Mouse (Mus musculus): ENCODE data around the gene Myo16. TPM values are rescaled to one million over a fixed set of nuclear protein-coding genes. Genes with fewer than 3 reads are reported as not detected.

Gene Myo16
- total RNA-seq, 2 experiments from 2014 or later, result 4.8 to 7.5 TPM

- DNase-seq, result no peak
- intact Hi-C loops (cut with DNase I), result loop anchor here (5.0 to 10.0 kb wide), 2 partner anchors 53 to 535 kb away; no protein-coding TSS in a partner anchor
Observed at GRCm38 (mm10) chr8:10640176-10640810, 486.6 kb downstream of the Myo16 start.

DNA sequence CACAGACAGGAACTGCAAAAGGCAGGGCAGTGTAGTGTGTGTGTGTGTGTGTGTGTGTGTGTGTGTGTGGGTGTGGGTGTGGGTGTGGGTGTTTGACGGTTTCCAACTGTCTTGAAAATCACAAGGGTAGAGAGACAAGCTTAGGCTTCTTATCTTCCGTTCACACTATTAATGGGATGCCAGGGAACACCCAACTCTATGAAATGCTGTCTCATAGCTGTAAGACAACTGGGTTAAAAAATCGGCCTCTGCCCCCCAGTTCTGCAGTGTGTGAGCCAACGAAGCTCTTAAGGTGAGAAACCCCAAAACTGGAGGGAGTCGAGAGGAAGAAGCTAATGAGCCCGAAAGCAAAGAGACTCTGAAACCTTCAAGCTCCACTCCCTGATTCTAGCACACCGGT is 487.1 kb downstream of the Myo16 start:
- DNase-seq, result no peak
- intact Hi-C loops (cut with DNase I), result loop anchor here (5.0 to 10.0 kb wide), 2 partner anchors 54 to 534 kb away; no protein-coding TSS in a partner anchor

DNA sequence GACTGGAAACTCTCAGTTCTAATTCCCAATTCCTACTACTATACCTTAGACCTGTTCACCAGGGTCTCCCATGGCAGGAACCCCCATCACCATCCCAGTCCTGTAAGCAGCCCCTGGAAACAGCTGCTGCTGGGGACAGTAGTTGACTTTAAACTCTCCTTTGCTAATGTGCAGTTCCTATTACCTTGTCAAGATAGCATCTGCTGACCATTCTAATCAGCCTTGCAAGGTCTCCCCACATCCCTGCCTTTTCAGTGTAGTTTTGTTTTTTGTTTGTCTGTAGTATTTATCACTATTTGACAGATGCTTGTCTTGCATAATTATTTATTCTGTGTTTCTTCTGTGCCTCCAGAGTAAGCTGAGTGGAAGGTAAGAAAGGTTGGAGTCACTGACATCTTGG is 487.6 kb downstream of the Myo16 start:
- intact Hi-C loops (cut with DNase I), result loop anchor here (5.0 to 10.0 kb wide), 2 partner anchors 54 to 533 kb away; no protein-coding TSS in a partner anchor
- DNase-seq, result no peak

DNA sequence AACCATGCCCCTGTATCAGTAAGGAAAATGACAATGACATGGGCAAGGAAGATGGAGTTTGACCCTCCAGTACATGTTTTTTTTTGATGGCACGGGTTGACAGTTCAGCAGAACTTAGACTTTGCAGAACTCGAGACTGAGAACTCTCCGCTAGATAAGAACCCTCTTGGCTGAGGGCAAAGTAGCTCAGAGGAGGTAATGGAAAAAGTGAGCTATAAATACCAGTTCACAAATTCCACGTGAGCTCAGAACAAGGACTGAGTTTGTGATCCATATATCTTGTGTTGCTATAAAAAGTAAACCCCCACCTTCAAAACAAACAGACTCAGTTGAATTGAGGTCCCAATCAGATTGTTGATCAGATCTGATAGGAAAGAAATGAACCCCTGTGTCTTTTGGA is 489.5 kb downstream of the Myo16 start:
- intact Hi-C loops (cut with DNase I), result loop anchor here (5.0 to 10.0 kb wide), 2 partner anchors 56 to 532 kb away; no protein-coding TSS in a partner anchor
- no peak for DNase-seq

GRCm38 (mm10) chr8:10644481-10644880 is 490.8 kb downstream of the Myo16 start:
- no peak for DNase-seq
- intact Hi-C loops (cut with DNase I), result loop anchor here (5.0 to 10.0 kb wide), 2 partner anchors 57 to 530 kb away; no protein-coding TSS in a partner anchor

- intact Hi-C loops (cut with DNase I), result loop anchor here (10.0 kb wide), 1 partner anchor 529 kb away; no protein-coding TSS in a partner anchor
- DNase-seq, result no peak
Observed at GRCm38 (mm10) chr8:10645740-10646139, 492.0 kb downstream of the Myo16 start.

DNA sequence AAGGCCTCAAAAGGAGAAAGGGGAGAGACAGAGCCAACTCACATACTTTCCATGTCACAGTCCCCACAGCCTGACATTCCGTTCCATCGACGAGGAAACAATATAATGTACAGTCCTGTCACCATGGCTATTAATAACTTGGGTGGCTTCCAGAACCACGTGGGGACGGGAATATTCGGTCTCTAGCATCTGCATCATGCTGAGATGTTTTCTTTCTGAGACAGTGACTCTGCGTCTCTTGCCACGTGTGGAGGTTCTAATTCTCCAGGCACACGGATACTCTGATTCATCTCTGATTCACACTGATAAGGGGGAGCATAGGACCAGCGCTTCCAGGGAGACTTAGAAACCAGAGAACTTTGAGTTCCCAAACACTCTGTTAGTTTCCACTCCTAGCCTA is 492.8 kb downstream of the Myo16 start:
- DNase-seq, result no peak
- intact Hi-C loops (cut with DNase I), result loop anchor here (10.0 kb wide), 1 partner anchor 528 kb away; no protein-coding TSS in a partner anchor

- intact Hi-C loops (cut with DNase I), result no loop called here
- no peak for DNase-seq
Observed at GRCm38 (mm10) chr8:10651546-10652315, 498.0 kb downstream of the Myo16 start.

DNA sequence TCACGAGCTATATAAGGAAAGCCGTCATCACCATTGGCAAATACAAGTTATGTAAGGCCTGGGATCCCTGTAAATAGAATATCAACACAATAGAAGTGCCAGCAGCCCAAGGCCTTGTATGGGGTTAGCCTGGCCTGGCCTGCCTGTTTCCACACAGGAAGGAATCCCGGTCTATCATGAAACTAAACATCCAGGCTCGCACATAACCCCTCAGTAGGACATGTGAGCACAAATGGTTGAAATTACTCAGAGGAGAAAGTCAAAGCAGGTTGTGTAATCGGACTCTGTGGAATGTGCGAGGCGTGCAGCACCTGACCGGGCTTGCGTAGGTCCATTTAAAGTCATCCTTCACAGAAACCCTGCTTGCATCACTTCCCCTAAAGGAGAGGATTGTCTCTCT is 499.6 kb downstream of the Myo16 start:
- intact Hi-C loops (cut with DNase I), result no loop called here

DNA sequence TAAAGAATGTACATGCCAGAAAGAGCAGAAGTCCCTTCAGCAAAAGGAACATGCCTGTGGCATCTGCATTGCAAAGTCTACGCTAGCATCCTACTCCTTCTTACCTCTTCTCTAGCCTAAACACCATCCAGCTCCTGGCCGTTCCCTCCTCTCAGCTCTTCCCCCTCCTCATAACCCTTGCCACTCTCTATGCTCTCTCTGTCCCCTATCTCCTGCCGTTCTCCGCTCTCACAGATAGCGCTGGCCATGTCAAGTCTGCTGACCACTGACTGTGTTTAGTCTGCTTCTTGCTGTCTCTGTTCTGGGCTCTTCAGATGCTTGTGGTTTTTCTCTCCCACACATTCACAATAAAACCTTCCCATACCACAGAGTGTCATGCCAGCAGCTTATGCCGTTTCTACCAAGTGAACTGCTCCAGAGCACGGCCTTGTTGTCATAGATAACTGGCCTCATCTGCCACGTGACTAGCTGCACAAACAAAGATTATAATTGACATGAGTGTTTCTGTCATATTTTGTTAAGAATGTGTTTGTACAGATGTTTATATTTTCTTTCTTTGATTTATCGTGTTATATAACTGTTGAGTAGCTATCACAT is 501.3 kb downstream of the Myo16 start:
- intact Hi-C loops (cut with DNase I), result no loop called here

More for the DNA sequence above, 499.6 kb downstream of the Myo16 start:
- peak; percentile 24 to 27 for DNase-seq

GRCm38 (mm10) chr8:10663770-10664470 is 510.2 kb downstream of the Myo16 start:
- intact Hi-C loops (cut with DNase I), result no loop called here
- no peak for DNase-seq

More for the DNA sequence above, 501.3 kb downstream of the Myo16 start:
- DNase-seq, result no peak

GRCm38 (mm10) chr8:10664861-10665543 is 511.3 kb downstream of the Myo16 start:
- intact Hi-C loops (cut with DNase I), result no loop called here
- DNase-seq, result no peak

DNA sequence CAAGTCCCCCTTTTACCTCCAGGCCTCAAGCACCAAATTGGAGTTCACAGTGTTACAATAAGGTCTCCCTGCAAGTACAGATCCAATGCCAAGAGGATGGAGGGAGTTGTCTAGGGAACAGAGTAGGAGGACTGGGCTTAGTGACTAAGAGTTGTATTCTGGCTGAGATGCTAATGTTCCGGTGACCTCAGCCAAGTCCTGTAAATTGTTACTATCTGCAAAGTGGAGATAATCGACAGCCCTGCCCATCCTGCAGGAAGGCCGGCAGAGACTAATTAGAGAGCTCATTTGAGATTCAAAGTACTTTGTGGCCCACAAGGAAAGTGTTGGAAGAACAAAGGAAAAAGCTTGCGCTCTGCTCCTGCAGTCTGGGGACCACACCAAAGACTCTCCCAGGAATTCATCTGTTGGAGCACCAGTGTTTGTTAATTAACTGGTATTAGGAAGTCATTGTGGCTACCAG is 512.1 kb downstream of the Myo16 start:
- intact Hi-C loops (cut with DNase I), result no loop called here
- no peak for DNase-seq

GRCm38 (mm10) chr8:10671862-10672548 is 518.3 kb downstream of the Myo16 start:
- intact Hi-C loops (cut with DNase I), result no loop called here
- no peak for DNase-seq

DNA sequence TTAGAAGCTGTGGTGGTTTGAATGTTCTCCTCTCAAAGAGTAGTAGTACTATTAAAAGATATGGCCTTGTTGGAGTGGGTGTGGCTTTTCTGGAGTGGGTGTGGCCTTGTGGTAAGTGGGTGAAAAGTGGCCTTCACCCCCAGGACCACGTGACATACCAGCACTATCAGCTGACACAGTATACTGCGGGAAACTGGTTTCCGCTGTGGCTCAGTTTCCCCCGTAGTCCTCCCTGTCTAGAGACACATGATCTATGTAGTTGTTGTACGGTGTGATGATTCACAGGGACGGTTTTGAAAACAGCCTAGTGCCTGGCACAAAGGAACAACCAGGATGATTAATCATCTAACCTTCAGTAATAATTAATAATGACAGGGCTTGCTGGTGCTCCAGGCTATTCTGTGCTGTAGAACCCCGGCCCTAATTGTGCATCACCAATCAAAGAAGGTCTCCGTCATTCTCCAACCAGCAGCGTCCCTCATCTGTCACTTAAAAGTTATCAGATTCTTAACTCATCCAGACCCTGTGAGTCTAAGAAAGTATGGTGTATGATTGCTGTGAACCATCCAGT is 524.2 kb downstream of the Myo16 start:
- no peak for DNase-seq
- intact Hi-C loops (cut with DNase I), result no loop called here

DNA sequence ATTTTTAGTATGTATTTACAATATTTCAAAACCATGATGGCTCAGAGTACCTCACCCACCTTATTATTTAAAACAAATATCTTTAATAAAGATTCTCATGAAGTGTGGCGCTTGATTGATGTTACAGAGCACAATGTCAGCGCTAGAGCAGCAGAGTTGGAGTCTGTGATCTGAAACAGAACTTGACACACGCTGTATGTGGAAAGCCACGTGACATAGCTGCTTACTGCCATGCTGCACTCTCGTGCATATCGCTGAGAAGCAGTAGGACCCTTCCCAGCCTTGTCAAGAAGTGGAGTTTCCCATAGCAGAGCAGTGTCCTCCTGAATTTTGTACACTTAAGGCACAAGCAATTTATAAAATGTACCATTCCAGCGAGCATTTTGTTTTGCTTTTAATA is 528.2 kb downstream of the Myo16 start:
- intact Hi-C loops (cut with DNase I), result no loop called here
- DNase-seq, result no peak

DNA sequence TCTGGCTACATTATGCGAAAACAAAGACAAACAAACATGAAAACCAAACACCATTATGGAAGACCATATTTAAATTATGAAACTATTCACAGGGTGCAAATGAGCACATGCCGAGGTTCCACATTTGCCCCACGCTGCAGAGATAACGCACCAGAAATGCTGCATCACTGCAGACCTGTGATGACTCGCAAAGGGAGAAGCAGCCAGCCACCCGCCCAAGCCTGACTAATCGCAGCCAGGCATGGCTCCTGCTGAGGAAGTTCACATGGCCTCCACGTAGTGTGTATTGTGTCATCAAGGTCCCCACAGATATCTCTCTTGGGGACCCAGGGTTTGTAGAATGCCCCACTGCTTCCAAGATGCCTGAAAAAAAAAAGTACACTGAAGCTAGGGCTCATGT is 529.4 kb downstream of the Myo16 start:
- DNase-seq, result no peak
- intact Hi-C loops (cut with DNase I), result no loop called here

Measured in heart, postnatal 14 days (tissue).